Mouse (Mus musculus) gastrocnemius, postnatal 10 days (tissue): ENCODE data around the gene Gm8947. TPM values are rescaled to one million over a fixed set of nuclear protein-coding genes. Genes with fewer than 3 reads are reported as not detected.
"Not testable (repeated sequence)": the region's sequence is repeated elsewhere in the genome, so short reads cannot be mapped to it uniquely, and the experiment has no call there.

Experiments used
- DNase-seq: peaks from one replicate; pipeline ENCODE4 v3.0.0; 2021; ENCODE audit warnings: mixed read lengths
- total RNA-seq, 2 experiments: library from RNA; stranded (reverse); gene quantifications; 2 replicates each; pipeline ENCODE4 v1.2.3; 2021

Gm8947 gene
- total RNA-seq, 2 experiments from 2014 or later = not detected

DNA sequence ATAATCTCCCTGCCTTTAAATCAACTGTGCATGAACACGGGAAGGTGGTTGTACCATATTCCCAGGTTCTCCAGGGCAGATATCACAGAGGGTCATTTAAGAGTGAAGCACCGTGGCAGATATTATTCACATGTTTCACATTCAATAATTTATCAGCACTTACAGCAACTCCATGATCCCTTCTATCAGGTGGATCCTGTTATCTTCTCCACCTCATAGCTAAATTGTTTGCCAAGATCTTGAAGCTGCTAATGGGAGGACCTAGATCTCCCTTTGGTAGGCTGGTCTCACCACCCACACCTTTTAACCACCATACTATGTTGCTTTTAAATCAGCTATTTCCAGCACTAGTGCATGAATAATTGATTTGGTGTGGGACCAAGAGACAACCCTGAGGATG, 12.0 kb upstream of the Gm8947 start:
- DNase-seq = no peak

GRCm38 (mm10) chr1:151182266-151182665, 9.9 kb upstream of the Gm8947 start, which contains the start of gene Gm47985:
Gene Gm47985 (plus strand): TSS chr1:151182537.
- DNase-seq = not testable (repeated sequence)

DNA sequence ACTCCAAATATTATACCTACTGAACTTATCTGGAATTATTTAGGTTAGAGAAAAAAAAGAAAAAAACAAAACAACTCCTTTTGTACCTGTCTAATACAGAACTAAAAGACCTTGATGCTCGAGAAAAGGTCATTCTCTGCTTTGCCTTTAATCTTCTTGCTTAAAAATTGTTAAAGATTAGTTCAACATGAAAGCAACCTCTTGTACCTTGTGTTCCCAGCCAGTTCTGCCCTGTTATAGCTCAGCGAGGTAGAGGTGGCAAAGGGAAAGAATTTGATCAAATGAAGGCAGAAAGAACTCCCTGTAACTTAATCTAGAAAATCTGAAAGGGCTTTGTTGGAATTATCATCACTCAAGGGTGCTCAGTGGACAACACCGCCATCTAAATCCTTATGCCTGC, 6.0 kb upstream of the Gm8947 start:
- not testable (repeated sequence) for DNase-seq

DNA sequence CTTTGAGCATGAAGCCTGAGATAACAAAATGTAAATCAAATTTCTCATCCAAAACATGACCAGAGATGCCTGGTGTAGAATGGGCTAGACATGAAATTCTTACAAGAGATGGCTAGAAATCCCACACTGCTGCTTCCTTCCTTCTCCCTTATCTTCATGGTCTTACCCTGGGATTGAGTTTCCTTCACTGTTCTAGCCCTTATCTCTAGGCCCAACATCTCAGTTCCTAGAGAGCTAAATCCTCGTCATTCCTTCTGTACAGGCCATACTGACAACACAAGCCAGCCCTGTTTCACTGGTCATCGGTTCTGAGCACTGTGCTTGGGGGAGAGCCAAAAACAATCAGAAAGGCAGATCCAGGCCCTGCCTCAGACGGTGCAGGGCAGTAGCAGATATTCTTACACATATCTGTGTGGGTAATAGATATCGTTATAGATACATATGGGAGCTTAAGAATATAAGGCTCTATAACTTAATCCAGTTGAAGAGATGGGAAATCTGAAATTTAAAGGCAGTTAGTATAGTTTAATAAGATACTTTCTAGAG, 5.2 kb upstream of the Gm8947 start:
- DNase-seq = not testable (repeated sequence)

GRCm38 (mm10) chr1:151188469-151188868, 3.7 kb upstream of the Gm8947 start:
- no peak for DNase-seq

GRCm38 (mm10) chr1:151192739-151193138, 563 bp downstream of the Gm8947 start:
- DNase-seq = not testable (repeated sequence)

GRCm38 (mm10) chr1:151195986-151196385, 3.8 kb downstream of the Gm8947 start:
- DNase-seq = not testable (repeated sequence)

- DNase-seq = not testable (repeated sequence)
Observed at GRCm38 (mm10) chr1:151196690-151197089, 4.5 kb downstream of the Gm8947 start.

- not testable (repeated sequence) for DNase-seq
Observed at GRCm38 (mm10) chr1:151198120-151198519, 5.9 kb downstream of the Gm8947 start, which contains the start of gene Gm47995. Gene Gm47995 (plus strand): TSS chr1:151198448.

- DNase-seq = not testable (repeated sequence)
Observed at GRCm38 (mm10) chr1:151200620-151201019, 8.4 kb downstream of the Gm8947 start.

DNA sequence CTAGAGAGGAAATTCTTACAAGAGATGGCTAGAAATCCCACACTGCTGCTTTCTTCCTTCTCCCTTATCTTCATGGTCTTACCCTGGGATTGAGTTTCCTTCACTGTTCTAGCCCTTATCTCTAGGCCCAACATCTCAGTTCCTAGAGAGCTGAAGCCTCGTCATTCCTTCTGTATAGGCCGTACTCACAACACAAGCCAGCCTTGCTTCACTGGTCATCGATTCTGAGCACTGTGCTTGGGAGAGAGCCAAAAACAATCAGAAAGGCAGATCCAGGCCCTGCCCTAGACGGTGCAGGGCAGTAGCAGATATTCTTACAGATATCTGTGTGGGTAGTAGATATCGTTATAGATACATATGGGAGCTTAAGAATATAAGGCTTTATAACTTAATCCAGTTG, 10.6 kb downstream of the Gm8947 start:
- DNase-seq = not testable (repeated sequence)

GRCm38 (mm10) chr1:151203818-151204217, 11.6 kb downstream of the Gm8947 start, which contains the start of gene 3110040M04Rik:
Gene 3110040M04Rik (plus strand): TSS chr1:151204121.
- not testable (repeated sequence) for DNase-seq

DNA sequence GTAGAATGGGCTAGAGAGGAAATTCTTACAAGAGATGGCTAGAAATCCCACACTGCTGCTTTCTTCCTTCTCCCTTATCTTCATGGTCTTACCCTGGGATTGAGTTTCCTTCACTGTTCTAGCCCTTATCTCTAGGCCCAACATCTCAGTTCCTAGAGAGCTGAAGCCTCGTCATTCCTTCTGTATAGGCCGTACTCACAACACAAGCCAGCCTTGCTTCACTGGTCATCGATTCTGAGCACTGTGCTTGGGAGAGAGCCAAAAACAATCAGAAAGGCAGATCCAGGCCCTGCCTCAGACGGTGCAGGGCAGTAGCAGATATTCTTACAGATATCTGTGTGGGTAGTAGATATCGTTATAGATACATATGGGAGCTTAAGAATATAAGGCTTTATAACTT, 16.3 kb downstream of the Gm8947 start:
- not testable (repeated sequence) for DNase-seq

- DNase-seq = not testable (repeated sequence)
Observed at GRCm38 (mm10) chr1:151208944-151209343, 16.8 kb downstream of the Gm8947 start.

DNA sequence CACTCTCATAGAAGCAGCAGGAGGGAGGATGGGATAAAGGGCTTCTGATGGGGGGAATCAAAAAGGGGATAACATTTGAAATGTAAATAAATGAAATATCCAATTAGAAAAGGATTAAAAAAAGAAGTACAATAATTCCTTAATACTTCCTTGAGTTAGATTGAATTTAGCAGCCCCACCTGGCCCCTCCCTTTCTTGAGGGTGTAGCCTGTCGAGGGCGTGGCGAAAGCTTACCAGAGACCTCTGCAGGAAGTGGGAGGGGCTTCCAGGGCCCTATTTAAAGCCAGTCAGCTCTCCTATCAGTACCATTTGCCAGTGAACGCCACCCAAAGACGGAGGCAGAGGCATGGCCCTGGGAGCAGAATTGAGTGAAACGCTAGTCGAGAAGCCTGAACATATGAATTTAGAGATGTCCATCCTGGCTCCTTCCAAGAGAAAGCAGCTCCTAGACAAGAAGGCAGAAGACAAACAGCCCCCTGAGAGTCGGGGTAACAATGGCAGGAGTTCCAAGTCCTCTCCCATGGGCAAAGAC, 17.7 kb downstream of the Gm8947 start, which contains the start of gene Gm47996:
Gm47996 (plus strand) TSS at position 308 of the 532 bp plus-strand sequence.
- DNase-seq = not testable (repeated sequence)

DNA sequence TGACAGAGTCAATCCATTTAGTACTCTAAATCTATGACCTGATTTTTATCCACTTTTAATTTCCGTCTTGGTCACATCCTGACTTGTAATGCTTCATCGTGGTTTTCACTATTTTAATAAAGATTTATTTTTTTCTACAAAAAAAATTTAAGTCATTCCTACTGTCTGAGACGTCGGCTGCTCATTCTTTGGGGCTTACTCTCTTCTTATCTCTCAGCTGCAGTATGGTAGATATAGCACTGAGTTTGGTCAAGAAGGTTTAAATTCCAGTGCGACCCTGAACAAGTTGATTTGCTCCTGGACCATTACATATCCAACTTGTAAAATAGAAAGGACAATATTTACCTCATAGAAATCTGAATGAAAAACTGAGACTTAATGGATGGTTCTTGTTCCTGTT, 19.5 kb downstream of the Gm8947 start:
- not testable (repeated sequence) for DNase-seq

- DNase-seq = no peak
Observed at GRCm38 (mm10) chr1:151214862-151215261, 22.7 kb downstream of the Gm8947 start.

GRCm38 (mm10) chr1:151215985-151216384, 23.8 kb downstream of the Gm8947 start:
- no peak for DNase-seq

- no peak for DNase-seq
Observed at GRCm38 (mm10) chr1:151216417-151216816, 24.2 kb downstream of the Gm8947 start.

DNA sequence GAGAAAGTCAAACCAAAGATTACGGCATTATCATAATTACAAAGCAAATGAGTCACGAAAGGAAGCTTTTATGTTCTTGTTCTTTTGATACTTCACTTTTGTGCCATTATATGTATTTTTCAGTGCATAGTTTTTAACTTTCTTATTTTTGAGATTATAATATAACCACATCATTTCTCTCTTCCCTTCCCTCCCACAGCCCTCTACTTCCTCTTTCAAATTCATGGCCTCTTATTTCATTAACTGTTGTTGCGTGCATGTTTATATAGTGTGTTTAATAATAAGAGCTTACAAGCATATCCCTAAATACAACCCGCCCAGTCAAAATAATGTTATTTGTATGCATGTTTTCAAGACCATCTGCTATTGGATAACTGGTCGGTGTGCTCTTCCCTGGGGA, 26.9 kb downstream of the Gm8947 start:
- DNase-seq = no peak

DNA sequence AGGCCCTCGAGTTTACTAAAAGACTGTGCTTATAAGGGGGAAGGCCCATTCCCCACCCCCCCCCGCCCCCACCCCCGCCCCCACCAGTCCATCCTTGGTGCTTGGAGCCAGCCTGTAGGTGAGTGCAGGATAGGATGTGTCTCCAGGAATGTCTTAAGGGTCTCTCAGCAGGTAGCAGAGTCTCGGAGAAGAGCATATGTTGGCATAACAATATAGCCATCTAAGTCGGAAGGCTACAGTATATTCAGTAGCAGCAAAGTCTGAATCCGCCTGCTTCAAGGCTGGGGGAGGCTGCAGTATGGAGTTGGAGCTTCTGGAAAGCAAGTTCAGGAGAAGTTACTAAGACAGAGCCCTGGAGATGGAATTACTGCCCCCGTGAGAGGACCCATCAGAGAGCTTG, 27.9 kb downstream of the Gm8947 start:
- DNase-seq = no peak

DNA sequence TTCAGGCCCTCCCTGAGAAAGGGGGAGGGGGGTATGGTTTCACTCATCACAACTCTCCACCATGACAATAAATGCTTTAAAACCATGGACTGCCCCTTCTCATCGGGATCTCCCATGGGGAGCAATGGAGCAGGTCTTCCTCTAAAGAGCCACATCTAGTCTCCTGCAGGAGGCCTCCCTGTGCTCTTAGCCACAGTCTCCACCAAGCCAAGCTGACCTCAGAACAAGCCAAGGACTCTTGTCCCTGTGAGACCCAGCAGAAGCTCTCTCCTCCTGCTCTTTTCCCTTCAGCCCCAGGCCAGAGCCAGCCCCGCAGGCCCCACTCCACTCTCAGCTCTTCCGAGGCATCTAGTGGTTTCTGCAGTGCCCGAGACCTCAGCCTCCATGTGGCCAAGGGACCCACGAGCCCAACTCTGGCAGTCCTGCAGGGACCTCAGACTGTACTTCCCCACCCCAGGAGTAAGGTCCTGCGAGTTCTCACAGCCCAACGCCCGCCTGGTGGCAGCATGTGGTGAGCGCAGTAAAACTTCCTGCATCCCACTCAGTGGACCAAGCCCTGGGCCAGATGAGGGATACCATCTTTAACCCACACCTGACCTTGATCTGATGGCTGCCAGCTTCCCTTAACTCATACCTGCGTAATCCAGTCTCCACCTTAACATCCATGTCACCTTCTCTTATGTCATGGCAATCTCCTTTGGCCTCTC, 30.5 kb downstream of the Gm8947 start:
- no peak for DNase-seq

DNA sequence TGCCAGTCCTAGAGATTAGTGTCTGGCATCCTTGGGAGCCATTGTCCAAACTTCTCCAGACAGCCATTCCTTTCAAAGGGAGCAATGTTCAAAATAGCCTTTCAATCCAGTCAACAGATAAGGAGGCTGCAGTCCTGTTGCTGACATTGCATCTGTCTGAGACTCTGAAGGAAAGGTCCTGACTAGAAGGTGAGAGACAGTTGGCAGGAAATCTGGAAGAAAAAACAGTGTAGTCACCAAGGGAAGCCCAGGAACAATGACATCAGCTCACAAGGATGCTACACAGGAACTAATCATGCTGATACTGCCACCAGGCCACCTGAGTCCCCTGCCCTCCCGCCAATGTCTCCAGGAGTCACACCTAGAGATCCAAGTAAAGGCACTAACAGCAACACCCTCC, 31.2 kb downstream of the Gm8947 start:
- DNase-seq = no peak
